In genomic region chr6:136553767-136554569, GRCm38 (mm10) we compare ENCODE assay signal across 8 mouse cellular contexts. TPM values are rescaled to one million over a fixed set of nuclear protein-coding genes. Genes with fewer than 3 reads are reported as not detected.
DNase-seq lines count a peak whose midpoint lies in the region; ATAC-seq and TF ChIP-seq lines count a peak whose summit lies in the region.

No protein-coding gene starts in this region.

- no peak overlapping the region for H3K4me3 ChIP-seq in heart, embryonic 10.5 days
- H3K4me3 ChIP-seq in kidney, postnatal 0 days (replicated peaks; ENCODE audit: low read depth, low read length): no peak overlapping the region
- no peak overlapping the region for H3K4me3 ChIP-seq in stomach, embryonic 15.5 days (replicated peaks)

- peaks cover 7% of the 10 kb centered on the region; the same call in 1 of the 2 replicates for H3K4me1 ChIP-seq in heart, embryonic 10.5 days
- no peaks in the 10 kb centered on the region for H3K4me1 ChIP-seq in kidney, postnatal 0 days (replicated peaks; ENCODE audit: insufficient read depth, low read length)
- H3K4me1 ChIP-seq in stomach, embryonic 15.5 days: no peaks in the 10 kb centered on the region; the same call in 1 of the 2 replicates

- TF ChIP-seq CTCF in kidney, postnatal 0 days (IDR thresholded peaks at IDR 0.05; ENCODE audit: low read depth): peak; percentile 45; the same call in 1 of the 2 replicates

- no peak overlapping the region for H3K9ac ChIP-seq in kidney, postnatal 0 days (ENCODE audit: low read depth, low read length)
- no peak overlapping the region for H3K9ac ChIP-seq in stomach, embryonic 15.5 days

- 37% methylated on average over 11 of the region's 11 CpGs for WGBS in heart, embryonic 10.5 days
- WGBS in kidney, postnatal 0 days: 32% methylated on average over 11 of the region's 11 CpGs
- 32% methylated on average over 11 of the region's 11 CpGs for WGBS in stomach, embryonic 15.5 days

- H3K27me3 ChIP-seq in heart, embryonic 10.5 days (ENCODE audit: insufficient read depth, poor library complexity, severe bottlenecking): no peaks in the 10 kb centered on the region
- no peaks in the 10 kb centered on the region for H3K27me3 ChIP-seq in kidney, postnatal 0 days (ENCODE audit: insufficient read depth, low read length)
- H3K27me3 ChIP-seq in stomach, embryonic 15.5 days (replicated peaks): no peaks in the 10 kb centered on the region

- ATAC-seq in kidney, postnatal 0 days (replicated peaks; ENCODE audit: low FRiP score, low read depth): peak; percentile 73; the same call in 1 of the 2 replicates
- ATAC-seq in megakaryocyte, adult 5-6 weeks (ENCODE audit: poor library complexity, severe bottlenecking): peak; percentile 88
- ATAC-seq in stomach, embryonic 15.5 days (ENCODE audit: insufficient read depth, low FRiP score, low read depth): peak; percentile 82; the same call in 1 of the 2 replicates

- H3K4me2 ChIP-seq in kidney, postnatal 0 days (ENCODE audit: low read length): peak overlapping the region; percentile 19; the same call in 1 of the 2 replicates
- 0 out of 2 replicates have a peak overlapping the region, but pooled peaks have one; percentile 5 for H3K4me2 ChIP-seq in stomach, embryonic 15.5 days

- no peaks in the 10 kb centered on the region for H3K9me3 ChIP-seq in heart, embryonic 10.5 days
- no peaks in the 10 kb centered on the region for H3K9me3 ChIP-seq in kidney, postnatal 0 days (replicated peaks; ENCODE audit: low read length)
- no peaks in the 10 kb centered on the region for H3K9me3 ChIP-seq in stomach, embryonic 15.5 days

- peak; percentile 43 for DNase-seq in cerebellum, adult 8-10 months
- DNase-seq in cerebellum, postnatal 36 days: no peak
- peak; percentile 96 for DNase-seq in ES-CJ7 (ENCODE audit: low read depth, low spot score)
- peak; percentile 84 for DNase-seq in embryo, embryonic 10 days (ENCODE audit: low spot score)
- no peak for DNase-seq in heart, embryonic 10.5 days (ENCODE audit: low spot score)
- DNase-seq in kidney, postnatal 0 days (ENCODE audit: low spot score): peak; percentile 85

- H3K27ac ChIP-seq in heart, embryonic 10.5 days: peak overlapping the region; percentile 73
- 0 out of 2 replicates have a peak overlapping the region, but pooled peaks have one; percentile 33 for H3K27ac ChIP-seq in kidney, postnatal 0 days
- peak overlapping the region; percentile 51; the same call in 1 of the 2 replicates for H3K27ac ChIP-seq in stomach, embryonic 15.5 days

- peaks cover 13% of the 10 kb centered on the region; the same call in 1 of the 2 replicates for H3K36me3 ChIP-seq in heart, embryonic 10.5 days
- H3K36me3 ChIP-seq in kidney, postnatal 0 days (ENCODE audit: insufficient read depth, low read length): no peaks in the 10 kb centered on the region
- no peaks in the 10 kb centered on the region for H3K36me3 ChIP-seq in stomach, embryonic 15.5 days

RNA-seq across cellular contexts. Expression of gene Atf7ip, which starts 48.0 kb away (rescaled TPM):
- 37.7 and 42.4 TPM in 2 replicates for polyA plus RNA-seq in heart, embryonic 10.5 days (2016; fragmentation: Nextera tagmentation; extraction: Ambion mirVana)
- polyA plus RNA-seq in kidney, postnatal 0 days (2015; fragmentation: Nextera tagmentation; extraction: Ambion mirVana): 17.9 and 20.2 TPM in 2 replicates
- total RNA-seq in megakaryocyte, adult 5-6 weeks (2015): 101 and 129 TPM in 2 replicates
- total RNA-seq in megakaryocyte, adult 5-6 weeks (2017): 80.1 and 84.8 TPM in 2 replicates
- polyA plus RNA-seq in stomach, embryonic 15.5 days (2015; fragmentation: Nextera tagmentation; extraction: Ambion mirVana): 34.6 and 38.1 TPM in 2 replicates

Comparison
In these comparisons a context has a peak if more than half of its experiments do, and no peak if none do; other contexts are left out.
1. DNase-seq: peak in cerebellum, adult 8-10 months (single experiment), ES-CJ7 (single experiment), embryo, embryonic 10 days (single experiment) and kidney, postnatal 0 days (single experiment); none in cerebellum, postnatal 36 days (0 of 2) and heart, embryonic 10.5 days (single experiment).
2. Peak in every context shown above with its lines, with median percentiles within 50 percentile points of each other: H3K27ac ChIP-seq and ATAC-seq.